Mouse (Mus musculus): ENCODE measurements around the gene 4930426L09Rik.

DNA sequence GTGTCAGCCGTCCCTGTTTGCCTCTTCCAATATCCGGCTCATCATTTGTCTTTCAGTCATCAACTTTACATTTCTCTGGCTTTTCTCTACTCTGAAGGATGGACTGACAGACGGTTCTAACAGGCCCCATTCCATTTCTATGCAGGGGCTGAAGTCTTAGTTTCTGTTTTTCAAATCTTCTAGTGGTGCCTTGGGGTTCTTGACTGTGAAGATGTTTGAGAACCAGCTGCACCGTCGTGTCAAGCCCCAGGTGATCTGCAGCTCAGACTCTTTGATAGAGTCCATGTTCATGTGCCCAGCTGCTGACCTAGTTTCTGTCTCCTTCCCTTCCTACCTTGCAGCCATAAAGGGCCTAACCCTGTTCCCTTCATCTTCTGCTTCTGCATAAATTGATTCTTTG lies 18.2 kb downstream of the 4930426L09Rik start:
- TF ChIP-seq CHD2 (IDR thresholded peaks at IDR 0.05; ENCODE audit: low read depth, low read length) = no peak
- TF ChIP-seq ZNF384 (IDR thresholded peaks at IDR 0.05; ENCODE audit: low read depth, low read length) = no peak
- no peak for TF ChIP-seq ZC3H11A (IDR thresholded peaks at IDR 0.05; ENCODE audit: borderline replicate concordance, low read depth, low read length)
- no peak for TF ChIP-seq MAFK (IDR thresholded peaks at IDR 0.05; ENCODE audit: insufficient read depth, low read depth, low read length)
- TF ChIP-seq HCFC1 (IDR thresholded peaks at IDR 0.05; ENCODE audit: borderline replicate concordance, insufficient read depth, low read length) = no peak

Measured in ES-E14 (cell line).